Mouse (Mus musculus) WW6 (cell line): ENCODE results near the gene Rex1bd.

Experiments used
- DNase-seq: peaks from one replicate; pipeline ENCODE4 v3.0.0-alpha.2; 2013; ENCODE audit warnings: low read depth, low spot score

Rex1bd gene

DNA sequence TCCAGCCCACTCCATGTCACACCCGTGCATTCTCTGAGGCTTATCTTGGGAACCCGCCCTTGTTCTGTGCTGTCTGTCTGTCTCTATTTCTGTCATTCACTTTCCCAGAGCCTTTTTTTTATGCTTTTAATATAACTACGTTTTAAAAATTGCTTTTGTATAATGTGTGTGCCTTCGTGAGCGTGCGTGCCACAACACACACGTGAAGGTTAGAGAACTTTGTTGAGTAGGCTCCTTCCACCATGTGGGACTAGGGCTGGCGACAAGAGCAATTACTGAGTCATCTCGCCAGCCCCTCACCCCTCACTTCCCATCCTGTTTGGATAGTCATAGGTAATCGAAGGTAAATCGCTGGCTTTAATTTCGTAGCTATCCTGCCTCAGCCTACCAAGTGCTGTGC, 4.0 kb downstream of the Rex1bd start:
- DNase-seq: no peak

DNA sequence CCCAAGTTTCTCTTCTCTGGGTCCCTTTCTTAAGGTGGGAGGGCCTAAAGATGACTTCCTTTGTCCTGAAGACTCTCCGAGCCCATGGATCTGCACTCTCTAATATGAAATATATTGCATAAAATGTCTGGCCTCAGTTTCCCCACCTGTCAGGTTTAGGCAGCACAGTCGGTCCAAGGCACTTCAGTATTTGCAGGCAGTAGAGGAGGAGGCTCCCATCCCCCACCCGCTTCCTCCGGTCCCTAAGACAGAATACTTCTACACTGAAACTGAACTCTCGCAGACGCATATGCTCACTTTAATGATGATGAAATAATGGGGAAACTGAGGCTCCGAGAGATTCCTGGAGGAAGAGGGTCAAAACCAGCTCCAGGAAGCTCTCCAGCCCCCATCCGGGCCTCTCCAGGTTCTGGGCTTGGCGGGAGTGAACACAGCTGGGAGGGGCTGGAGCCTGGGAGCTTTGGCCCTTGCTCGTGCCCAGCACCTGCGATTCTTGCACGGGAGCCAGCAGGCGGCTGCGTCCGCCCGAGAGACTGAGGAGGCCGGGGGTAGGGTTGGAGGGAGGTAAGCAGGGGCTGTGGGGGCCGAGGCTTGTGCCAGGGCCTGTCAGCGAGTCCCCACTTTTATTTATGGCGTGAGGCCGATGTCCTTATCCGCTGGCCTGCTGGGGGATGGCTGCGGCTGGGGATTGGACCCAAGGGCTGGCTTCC, 4.6 kb downstream of the Rex1bd start:
- no peak for DNase-seq

DNA sequence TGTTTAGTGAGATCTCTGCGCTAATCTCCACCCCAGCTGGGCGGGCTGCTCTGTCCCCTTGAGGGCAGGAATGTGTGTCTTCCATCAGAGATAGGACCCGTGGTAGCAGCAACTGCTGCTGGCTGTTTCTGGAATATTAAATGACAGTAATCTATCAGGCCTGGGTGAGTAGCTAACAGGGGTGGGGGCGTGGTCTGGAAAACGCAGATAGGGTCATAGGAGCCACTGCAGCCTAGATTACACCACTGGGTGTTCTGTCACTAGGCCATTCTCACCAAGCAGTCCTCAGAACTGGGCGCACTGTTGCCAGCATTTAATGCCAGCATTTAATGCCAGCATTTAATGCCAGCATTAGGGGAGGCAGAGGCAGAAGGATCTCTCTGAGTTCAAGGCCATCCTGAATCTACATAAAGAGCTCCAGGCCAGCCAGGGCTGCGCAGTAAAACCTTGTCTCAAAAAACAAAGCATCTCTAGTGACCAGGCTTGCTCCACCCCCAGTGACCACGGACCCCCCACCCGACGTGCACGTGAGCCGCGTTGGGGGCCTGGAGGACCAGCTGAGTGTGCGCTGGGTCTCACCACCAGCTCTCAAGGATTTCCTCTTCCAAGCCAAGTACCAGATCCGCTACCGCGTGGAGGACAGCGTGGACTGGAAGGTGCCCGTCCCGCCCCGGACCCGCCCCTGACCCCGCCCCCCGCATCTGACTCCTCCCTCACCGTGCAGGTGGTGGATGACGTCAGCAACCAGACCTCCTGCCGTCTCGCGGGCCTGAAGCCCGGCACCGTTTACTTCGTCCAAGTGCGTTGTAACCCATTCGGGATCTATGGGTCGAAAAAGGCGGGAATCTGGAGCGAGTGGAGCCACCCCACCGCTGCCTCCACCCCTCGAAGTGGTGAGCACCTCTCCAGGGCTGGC, 5.9 kb downstream of the Rex1bd start:
- DNase-seq: no peak

DNA sequence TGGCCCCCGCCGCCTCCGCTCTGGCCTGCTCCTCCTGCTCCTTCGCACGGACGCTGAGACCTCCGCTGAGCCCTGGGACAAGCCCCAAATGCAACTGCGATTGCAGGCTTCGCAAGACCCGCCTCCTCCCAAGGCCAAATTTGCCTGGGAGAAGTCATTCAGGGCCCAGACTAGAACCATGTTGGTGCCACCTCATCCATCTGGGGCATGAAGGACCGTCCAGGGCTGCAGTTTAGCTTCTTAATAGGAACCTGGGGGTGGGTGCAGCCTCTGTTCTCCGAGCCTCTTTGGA, 10.8 kb downstream of the Rex1bd start:
- no peak for DNase-seq

DNA sequence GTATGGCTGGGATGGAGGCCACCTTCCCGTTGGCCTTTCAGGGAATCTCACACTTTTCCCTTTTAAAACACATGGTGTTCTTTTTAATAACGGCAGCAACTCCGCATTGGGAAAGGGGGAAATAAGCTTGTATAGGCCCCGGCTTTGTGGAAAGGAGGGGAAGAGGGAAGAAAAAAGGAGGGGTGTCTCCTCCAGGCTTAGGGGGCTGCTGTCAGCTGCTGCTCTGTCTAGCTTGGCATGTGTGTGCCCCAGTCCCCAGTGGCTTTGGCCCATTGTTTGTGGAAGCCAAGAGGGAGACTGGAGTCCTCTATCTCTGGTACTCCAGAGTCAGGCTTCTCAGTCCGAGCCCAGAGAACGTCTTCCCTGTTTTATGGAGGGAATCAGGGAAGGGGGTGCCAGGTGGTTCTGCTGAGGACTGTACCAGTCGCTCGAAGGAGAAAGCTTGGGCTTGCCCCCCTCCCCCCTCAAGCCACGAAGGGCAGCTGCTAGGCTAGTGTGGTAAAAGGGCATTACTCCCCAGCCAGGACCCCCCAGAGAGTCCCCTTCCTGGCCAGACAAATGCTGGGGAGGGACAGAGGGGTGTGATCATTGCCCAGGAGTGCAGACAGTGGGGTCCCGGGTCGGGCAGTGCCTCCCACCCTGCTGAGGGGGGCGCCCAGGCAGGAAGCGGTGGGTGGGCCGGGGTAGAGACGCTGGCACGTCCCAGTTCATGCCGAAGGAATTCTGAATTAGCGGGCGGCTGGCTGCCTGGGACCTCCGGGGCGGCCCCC, 11.4 kb downstream of the Rex1bd start:
- DNase-seq: no peak

DNA sequence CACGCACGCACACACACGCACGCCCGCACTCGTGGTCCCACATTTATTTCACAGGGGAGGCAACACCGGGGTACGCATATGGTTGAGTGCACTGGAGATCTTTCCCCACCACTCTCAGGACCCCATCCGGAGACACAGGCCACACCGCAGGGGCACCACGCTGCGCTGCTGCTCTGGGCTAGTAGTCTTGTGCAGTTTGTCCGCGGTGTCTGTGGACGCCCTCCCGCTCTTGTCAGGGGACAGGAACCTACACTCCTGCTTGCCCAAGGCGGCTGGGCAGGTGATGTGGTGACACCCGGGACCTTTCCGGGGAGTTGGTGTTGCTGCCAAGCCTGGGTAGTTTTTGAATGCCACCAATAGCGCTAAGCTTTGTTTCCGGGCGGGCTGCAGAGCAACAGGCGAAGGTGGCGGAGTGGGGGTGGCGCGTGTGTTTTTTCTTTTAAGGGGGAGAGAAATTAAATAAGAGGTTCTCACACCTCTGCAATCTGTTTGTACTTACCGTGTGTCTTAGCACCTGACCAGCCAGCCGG, 12.1 kb downstream of the Rex1bd start:
- DNase-seq: no peak

DNA sequence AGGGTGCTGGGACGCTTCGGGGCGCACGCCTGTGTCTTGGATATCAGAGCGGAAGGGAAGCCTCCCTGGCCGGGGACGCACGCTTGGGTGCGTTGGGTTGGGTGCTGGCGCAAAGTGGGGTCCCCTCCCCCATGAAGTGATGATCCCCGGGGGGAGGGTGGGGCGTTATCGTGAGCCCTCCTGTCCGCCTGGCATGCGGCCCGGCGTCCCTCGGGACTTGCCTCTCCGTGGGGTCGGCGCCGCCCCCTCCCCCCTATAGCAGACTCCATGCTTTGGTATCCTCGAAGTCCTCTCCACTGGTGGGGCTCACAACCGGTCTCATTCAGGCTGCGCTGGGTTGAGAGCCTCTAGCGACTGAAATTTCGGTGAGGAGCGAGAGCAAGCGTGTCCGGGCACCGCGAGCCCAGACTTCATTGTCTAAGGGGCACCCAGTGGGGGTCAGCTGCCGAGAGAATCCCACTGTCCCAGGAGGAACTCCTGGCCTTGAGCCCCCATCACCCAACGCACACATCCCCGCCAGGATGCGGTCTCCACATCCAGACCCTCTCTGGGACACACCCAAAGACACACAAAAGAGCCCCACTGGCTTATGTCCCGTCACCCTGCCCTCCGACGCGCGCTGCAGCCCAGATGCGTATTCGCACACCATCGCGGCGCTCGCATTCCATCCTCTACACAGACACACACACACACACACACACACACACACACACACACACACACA, 12.7 kb downstream of the Rex1bd start:
- DNase-seq: no peak

DNA sequence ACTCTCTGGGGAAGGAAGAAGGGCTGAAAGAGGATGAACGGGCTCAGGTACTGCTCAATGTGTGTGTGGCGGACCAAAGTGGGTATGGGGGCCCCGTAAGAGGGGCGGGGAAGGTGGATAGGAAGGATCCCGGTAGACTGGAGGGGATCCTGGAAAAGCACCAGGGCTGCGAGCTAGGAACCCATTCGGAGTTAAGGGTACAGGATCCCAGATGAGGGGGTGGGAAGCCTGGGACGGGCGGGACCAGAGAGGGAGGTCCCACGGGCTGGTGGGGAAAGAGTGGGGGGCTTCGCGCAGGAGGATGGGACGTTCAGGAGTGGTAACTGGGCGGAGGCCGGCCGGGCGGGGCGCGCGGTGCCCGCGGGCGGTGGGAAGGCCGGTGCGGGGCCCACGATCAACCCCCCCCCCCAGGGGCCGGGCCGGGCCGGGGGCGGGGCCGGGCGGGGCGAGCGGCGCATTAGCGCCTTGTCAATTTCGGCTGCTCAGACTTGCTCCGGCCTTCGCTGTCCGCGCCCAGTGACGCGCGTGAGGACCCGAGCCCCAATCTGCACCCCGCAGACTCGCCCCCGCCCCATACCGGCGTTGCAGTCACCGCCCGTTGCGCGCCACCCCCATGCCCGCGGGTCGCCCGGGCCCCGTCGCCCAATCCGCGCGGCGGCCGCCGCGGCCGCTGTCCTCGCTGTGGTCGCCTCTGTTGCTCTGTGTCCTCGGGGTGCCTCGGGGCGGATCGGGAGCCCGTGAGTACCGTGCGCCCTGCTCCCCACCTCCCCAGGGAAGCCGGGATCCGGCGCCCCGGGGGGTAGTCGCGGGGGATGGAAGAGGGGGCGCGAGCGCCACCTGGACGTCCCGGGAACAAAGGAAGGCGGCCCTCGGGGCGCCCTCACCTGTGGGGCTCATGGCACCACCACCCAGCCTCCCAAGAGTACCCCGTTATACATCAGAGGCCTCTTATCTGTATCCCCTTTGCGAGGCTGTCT, 13.6 kb downstream of the Rex1bd start, which contains the start of gene Crlf1:
Gene Crlf1 (plus strand): TSS at position 495 of the 977 bp plus-strand sequence.
- DNase-seq: no peak

DNA sequence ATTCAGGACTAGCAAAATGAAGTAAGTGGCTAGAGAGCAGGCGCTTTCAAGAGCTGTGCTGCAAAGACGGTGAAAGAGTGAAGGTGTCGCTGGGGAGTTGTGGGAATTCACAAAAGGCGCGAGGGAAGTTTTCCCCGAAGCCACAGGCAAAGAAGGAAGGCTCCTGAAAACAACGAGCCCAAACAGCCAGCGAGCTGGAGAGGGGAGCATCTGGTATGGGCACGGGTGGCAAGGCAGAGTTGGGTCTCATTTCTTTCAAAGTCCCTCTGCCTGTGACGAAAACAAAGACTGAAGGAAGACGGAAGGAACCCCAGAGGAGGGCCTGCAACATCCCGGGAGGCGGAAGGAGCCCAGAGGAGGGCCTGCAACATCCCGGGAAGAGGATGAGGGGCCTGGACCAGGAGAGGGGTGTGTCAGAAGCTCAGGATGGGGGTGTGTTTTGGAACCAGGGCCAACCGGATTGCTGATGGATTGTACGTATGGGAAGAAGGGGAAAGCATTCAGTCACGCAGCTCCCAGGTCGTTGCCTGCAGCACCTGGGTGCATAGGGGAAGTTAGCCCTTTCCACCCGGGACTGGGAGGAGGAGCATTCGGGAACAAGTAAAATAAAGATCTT, 15.6 kb downstream of the Rex1bd start:
- no peak for DNase-seq

DNA sequence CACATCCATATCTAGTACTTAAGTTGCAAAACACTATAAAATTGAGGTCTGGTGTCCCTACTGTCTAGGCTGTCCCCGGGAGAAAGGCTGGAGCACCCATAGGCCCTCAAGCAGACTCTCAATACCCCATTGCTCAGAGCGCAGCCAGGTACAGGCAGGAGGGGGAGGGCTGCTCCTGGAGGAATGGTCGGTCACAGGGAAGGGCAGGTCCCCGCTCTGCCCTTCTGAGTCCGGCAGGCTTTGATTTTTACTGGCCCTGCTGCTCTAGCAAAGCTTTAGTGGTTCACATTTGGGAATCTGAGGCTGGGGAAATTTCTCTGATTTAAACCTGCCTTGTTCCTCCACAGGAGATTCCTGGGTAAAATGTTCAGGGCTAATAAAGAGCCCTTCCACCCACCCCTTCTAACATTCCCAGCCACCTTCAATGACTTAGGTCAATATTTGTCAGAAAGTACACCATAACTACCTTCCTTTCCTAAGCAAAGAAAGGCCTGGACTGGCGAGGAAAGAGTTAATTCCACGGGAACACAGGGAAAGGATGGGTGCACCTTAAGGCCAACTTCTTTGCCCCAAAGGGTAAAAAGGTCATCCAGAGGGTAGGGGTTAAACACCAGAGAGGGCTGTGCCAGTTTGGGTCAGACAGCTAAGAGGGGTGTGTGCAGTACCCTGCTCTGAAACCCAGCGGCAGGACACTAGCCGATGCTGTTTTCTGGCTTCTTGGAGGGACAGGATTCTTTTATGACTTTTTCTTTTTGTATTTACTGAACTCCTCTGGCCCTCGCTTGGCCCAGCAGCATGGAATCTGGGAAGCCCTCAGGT, 16.3 kb downstream of the Rex1bd start:
- DNase-seq: no peak

DNA sequence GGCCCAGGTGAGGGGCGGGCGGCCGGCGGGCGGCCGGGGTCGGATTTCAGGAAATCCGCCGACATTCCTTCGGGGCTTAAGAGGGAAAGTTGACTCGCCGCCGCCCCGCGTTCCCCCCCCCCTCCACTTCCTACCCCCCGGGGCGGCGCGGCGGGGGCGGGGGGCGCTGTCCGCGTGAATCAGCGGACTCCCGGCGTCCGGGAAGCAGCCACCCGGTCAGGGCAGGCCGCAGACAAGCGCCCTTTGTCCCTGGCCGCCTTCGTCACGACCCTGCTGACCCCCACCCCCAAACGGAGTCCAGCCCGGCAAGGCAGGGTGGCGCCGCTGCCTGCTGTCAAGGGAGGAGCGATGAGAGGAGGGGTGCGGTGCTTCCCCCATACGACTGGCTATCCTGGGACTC, 17.0 kb downstream of the Rex1bd start:
- no peak for DNase-seq

DNA sequence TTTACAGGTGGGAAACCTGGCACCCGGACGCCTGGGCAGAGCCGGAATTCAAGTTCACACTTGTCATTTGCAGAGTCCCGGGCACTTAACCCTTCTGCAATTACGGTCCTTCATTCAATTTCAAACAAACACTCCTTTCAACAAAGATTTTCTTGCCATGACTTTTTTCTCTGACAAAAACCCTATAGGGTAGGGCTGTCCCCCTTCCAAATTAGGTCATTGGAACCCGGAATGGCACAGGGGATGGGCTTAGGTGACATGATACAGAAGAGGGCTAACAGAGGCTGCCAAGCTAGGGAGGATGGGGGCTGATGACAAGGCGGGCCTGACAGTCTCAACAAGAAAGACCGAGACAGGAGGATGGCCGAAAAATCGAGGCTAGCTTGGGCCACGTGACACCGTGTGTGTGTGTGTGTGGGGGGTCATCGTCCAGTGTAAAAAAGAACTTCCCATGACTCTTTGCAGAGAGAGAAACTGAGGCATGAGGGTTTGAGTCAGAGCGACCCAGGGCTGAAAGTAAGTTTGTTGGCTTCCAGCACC, 17.6 kb downstream of the Rex1bd start:
- no peak for DNase-seq

DNA sequence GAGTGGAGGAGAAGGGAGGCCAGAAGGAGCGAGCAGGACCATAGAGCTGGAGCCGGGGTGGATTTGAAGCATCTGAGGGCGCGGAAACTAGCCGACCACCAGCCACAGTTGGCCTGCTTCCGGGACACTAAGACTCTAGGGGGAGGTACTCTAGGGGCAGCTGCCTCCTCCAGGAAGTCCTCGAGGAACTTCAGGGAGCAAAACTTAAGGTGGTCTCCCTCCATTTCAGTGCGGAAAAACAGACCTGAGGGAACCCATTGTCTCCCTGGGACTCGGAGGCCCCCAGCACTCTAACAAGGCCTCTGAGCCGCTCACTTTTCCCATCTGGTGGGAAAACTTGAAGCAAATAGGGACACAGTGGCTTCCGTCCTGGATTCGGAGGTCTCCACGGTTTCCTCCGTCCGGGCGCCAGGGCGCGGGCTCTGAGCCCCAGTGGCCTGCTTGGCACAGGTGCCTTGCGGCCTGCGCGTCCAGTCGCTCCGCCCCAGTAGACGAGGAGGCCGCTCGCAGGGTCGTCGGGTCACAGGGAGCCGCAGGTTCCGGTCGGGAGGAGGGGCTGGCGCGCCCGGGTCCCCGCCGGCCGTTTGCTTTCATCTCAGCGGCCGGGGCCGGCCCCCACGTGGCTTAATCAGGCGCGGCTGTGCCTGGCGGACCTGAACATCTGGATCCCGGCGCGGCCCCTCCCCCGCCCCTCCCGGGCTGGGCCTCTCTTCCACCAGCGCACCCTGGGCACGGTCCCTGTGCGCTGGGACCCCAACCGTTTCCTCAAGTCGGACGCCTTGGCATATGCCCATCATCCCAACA, 18.4 kb downstream of the Rex1bd start:
- DNase-seq: no peak

DNA sequence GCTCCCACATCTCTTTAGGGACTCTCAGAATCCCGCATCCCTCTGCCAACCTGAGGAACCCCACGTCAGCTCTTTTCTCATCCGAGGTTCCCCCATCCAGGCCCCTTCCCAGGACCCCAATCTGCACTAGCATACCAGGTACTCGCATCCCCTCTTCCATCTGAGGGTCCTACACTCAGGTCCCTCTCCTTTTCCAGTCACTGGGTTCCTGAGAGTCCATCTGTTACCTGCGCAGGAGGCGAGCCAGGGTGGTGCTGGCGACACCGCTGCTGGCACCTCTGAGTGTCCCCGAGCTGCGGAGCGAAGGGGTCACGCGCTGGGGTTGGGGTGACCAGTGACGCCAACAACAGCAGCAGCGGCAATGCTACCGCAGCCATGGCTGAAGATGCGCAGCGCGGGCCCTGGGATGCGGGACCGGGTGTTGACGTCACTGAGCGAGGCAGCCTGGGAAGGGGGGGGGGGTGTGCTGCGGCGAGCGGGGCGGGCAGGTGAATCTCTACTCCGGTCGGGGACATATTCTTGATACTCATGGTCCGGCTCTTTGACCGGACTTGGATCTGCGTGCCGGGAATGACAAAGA, 19.5 kb downstream of the Rex1bd start, which contains the start of gene Tmem59l:
Gene Tmem59l (minus strand): TSS at position 418 of the 580 bp plus-strand sequence.
- DNase-seq: no peak

DNA sequence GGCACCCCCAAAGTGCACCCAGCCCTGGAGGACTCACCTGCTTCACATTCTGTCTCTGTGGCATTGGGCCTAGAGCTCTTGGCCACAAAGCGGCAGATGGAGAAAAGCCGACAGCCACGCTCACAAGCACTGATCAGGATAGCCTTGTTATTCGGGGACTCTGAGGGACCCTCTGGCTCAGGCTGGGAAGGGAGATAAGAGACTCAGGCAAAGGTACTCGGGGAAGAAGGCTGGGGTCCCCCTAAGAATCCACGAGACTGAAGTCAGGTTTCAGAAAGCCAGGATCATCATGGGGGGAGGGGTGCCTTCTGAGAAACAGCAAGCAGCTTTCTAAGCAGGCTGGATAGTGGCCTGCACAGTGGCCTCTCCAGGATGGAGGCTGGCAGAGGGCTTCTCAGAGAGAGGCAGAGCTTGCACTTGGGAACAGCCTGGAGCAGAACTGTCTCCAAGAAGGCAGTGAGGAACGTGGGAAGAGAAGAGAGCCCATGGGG, 20.3 kb downstream of the Rex1bd start:
- no peak for DNase-seq

DNA sequence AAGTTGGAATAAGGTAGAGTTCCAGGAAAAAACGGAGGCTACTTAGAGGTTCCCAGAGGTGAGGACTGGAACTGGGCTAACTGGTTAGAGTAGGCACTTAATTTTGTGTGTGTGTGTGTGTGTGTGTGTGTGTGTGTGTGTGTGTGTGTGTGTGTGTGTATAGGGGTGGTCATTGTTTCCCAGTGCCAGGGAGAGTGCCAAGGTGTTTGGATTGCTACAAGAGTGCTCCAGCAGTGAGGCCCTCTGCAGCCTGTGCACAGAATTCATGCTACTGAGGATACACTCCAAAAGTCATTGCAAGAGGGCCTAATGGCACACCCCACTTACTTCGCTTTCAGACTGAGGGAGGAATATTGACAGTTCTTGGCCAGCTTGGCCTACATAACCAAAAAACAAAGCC, 23.6 kb downstream of the Rex1bd start:
- no peak for DNase-seq

DNA sequence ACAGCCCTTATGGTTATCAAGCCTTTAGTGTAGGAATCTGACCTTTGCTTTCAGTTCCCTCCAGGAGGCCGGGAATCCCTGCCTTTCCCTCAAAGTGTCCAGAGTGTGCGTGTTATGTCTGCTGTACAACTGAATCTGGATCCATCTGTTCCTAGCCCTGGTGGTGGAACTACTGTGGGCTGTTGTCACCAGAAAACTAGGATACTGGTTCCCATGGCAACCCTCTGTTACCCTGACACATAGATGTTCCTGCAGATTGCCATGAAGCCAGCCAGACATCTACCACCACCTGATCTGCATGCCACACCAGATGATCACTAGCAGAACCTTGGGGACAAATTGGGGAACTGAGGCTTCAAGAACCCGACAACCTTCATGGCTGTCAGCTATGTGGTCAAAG, 24.6 kb downstream of the Rex1bd start:
- no peak for DNase-seq
